Mouse (Mus musculus) ovary, postnatal 36 days (tissue): ENCODE data around the gene 1700069L16Rik.

ENCODE experiments used
- DNase-seq: peaks from one replicate; pipeline ENCODE4 v3.0.0; 2022; ENCODE audit warnings: low spot score, mixed read lengths

The 1700069L16Rik gene

GRCm38 (mm10) chr5:113644520-113644919 lies 80.1 kb downstream of the 1700069L16Rik start:
- peak; percentile 25 for DNase-seq

DNA sequence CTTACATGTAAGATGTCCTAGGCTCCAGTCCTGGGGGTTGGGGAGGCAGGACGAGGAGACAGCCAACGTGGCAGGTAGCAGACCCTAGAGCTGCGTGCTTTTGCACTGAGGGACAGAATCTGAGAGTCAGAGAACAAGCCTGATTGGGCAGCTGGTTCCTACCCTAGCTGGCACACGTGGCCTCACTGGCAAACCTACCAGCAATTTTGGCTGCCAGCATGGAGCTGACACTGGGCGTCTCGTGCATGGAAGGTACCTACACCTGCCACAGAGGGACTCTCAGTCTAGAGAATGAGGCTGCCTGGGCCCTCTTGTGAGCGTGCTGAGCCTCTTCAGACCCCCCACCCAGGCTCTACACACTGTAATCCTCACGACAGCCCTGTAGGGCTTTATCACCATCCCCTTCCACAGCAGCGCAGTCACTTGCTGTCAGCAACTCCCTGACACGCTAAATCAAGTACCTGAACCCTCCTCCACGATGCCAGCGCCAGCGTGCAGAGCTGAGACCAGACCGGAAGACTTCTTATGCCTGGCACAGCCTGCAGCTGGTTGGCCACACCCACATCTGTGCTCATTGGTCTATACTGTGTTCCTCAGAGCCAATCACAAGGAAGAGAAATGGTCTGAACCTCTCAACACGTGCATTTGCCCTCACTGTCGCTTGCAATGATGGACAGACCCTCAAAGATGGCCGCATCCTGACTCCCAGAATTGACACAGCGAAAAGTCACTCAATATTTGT lies 81.3 kb downstream of the 1700069L16Rik start:
- no peak for DNase-seq
